Mouse (Mus musculus) liver, postnatal 0 days (tissue): ENCODE data around the gene Arl14. TPM values are rescaled to one million over a fixed set of nuclear protein-coding genes. Genes with fewer than 3 reads are reported as not detected.
"Not testable (repeated sequence)": the region's sequence is repeated elsewhere in the genome, so short reads cannot be mapped to it uniquely, and the experiment has no call there.

Experiments used
- ATAC-seq: fragments of 200-750 bp; cut with Nextera tagmentation; 2 replicates; pipeline ENCODE4 v1.8.0; 2017; ENCODE audit warnings: mild to moderate bottlenecking, moderate library complexity
- DNase-seq: peaks from one replicate; pipeline ENCODE4 v3.0.0-alpha.2; 2016
- H3K27ac ChIP-seq: fragments of 300-500 bp; sonication (generic); 2 replicates; pipeline ENCODE4 v1.5.1; 2014; ENCODE audit warnings: antibody characterized with exemption, moderate library complexity, mild to moderate bottlenecking, low read depth
- H3K27me3 ChIP-seq: fragments of 300-500 bp; sonication (generic); 2 replicates; pipeline ENCODE4 v1.6.1; 2014; ENCODE audit warnings: low read length, control low read depth, mixed read lengths; ENCODE audit not compliant: insufficient read depth
- H3K36me3 ChIP-seq: fragments of 300-500 bp; sonication (generic); replicated peaks from 2 replicates; pipeline ENCODE4 v1.6.1; 2014; ENCODE audit warnings: mild to moderate bottlenecking, control low read depth, low read length, moderate library complexity, mixed read lengths; ENCODE audit not compliant: insufficient read depth
- H3K4me1 ChIP-seq: fragments of 300-500 bp; sonication (generic); 2 replicates; pipeline ENCODE4 v1.6.1; 2014; ENCODE audit warnings: antibody characterized with exemption, mild to moderate bottlenecking, control low read depth; ENCODE audit not compliant: insufficient read depth
- H3K4me2 ChIP-seq: fragments of 300-500 bp; sonication (generic); 2 replicates; pipeline ENCODE4 v1.6.1; 2014; ENCODE audit warnings: low read depth, mild to moderate bottlenecking, low read length, moderate library complexity, mixed read lengths
- H3K4me3 ChIP-seq: fragments of 300-500 bp; sonication (generic); 2 replicates; pipeline ENCODE4 v1.5.1; 2014; ENCODE audit warnings: low read depth, low read length
- H3K9ac ChIP-seq: fragments of 300-500 bp; sonication (generic); replicated peaks from 2 replicates; pipeline ENCODE4 v1.6.1; 2014; ENCODE audit warnings: mild to moderate bottlenecking, moderate library complexity
- H3K9me3 ChIP-seq: fragments of 300-500 bp; sonication (generic); 2 replicates; pipeline ENCODE4 v1.6.1; 2016; ENCODE audit warnings: mild to moderate bottlenecking, control low read depth, low read length, mixed read lengths
- CTCF ChIP-seq: sonication (generic); IDR thresholded peaks from 2 replicates; pipeline ENCODE4 v1.5.1; 2016; ENCODE audit warnings: antibody characterized with exemption, low read depth
- EP300 ChIP-seq: IDR thresholded peaks from 2 replicates; pipeline ENCODE4 v1.6.1; 2016; ENCODE audit warnings: antibody characterized with exemption, low read depth, mild to moderate bottlenecking
- WGBS: fragments of 180-500 bp; shearing (Covaris S2); extraction: QIAGEN DNeasy Blood & Tissue Kit; methylation state at CpG from one replicate; pipeline ENCODE4 v1.1.7; 2014; ENCODE audit not compliant: insufficient replicate concordance; 5-methylcytosine and 5-hydroxymethylcytosine counted together
- polyA plus RNA-seq: library from polyadenylated mRNA; unstranded; fragments of >200 nt; fragmentation: Nextera tagmentation; extraction: Ambion mirVana; gene quantifications from 2 replicates; pipeline ENCODE4 v1.2.1, GENCODE M21; 2015

Arl14 gene
- polyA plus RNA-seq, 1 experiment from 2014 or later, result not detected

GRCm38 (mm10) chr3:69223666-69224065, 1.4 kb downstream of the Arl14 start:
- no peaks in the 10 kb centered on the region for H3K4me1 ChIP-seq
- H3K4me3 ChIP-seq, result no peak overlapping the region
- no peak overlapping the region for H3K4me2 ChIP-seq
- no peak overlapping the region for H3K27ac ChIP-seq
- no peak overlapping the region for H3K9ac ChIP-seq
- no peaks in the 10 kb centered on the region for H3K27me3 ChIP-seq
- H3K9me3 ChIP-seq, result no peaks in the 10 kb centered on the region
- 42% methylated on average over 8 of the region's 8 CpGs for WGBS
- DNase-seq (no peak), ATAC-seq (no peak)
- TF ChIP-seq EP300 (no peak), CTCF (no peak)
- no peaks in the 10 kb centered on the region for H3K36me3 ChIP-seq

GRCm38 (mm10) chr3:69225019-69225418, 2.8 kb downstream of the Arl14 start:
- no peak for ATAC-seq
- TF ChIP-seq CTCF (no peak), EP300 (no peak)
- H3K27me3 ChIP-seq, result no peaks in the 10 kb centered on the region

DNA sequence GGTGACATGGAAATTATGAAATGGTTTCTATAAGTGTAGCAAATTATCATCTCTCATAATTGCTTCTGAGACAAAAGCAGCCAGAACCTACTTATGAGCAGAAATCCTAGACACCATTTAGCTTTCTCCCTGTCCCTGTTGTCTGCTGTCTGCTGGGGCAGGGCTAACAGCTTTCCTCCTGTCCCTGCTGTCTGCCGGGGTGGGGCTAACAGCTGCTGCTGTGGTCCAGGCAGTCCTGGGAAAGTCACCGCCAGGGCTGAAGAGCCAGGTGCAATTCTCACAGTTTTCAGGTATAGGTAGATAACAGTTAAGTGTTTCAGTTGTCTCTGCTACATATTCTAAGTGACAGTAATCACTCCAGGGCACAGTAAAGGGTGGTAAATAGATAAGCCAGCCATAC, 4.3 kb downstream of the Arl14 start:
- H3K9me3 ChIP-seq, result no peaks in the 10 kb centered on the region
- ATAC-seq (no peak), DNase-seq (no peak)
- H3K4me3 ChIP-seq, result no peak overlapping the region
- no peak overlapping the region for H3K9ac ChIP-seq
- TF ChIP-seq EP300 (no peak), CTCF (no peak)
- H3K4me1 ChIP-seq, result no peaks in the 10 kb centered on the region
- no peaks in the 10 kb centered on the region for H3K36me3 ChIP-seq
- no peak overlapping the region for H3K4me2 ChIP-seq
- no peaks in the 10 kb centered on the region for H3K27me3 ChIP-seq
- H3K27ac ChIP-seq, result no peak overlapping the region
- 53% methylated on average over 2 of the region's 2 CpGs for WGBS

More at GRCm38 (mm10) chr3:69225019-69225418, 2.8 kb downstream of the Arl14 start:
- Histone ChIP-seq H3K9ac (no peak overlapping the region), H3K27ac (no peak overlapping the region), H3K9me3 (no peaks in the 10 kb centered on the region), H3K4me1 (no peaks in the 10 kb centered on the region), H3K36me3 (no peaks in the 10 kb centered on the region), H3K4me2 (no peak overlapping the region), H3K4me3 (no peak overlapping the region)
- no peak for DNase-seq

- no peak for TF ChIP-seq CTCF
- no peak for TF ChIP-seq EP300
- H3K4me1 ChIP-seq, result no peaks in the 10 kb centered on the region
- H3K9ac ChIP-seq, result no peak overlapping the region
- H3K9me3 ChIP-seq, result no peaks in the 10 kb centered on the region
- 35% methylated on average over 1 of the region's 1 CpGs for WGBS
- ATAC-seq (no peak), DNase-seq (no peak)
- H3K27ac ChIP-seq, result no peak overlapping the region
- H3K36me3 ChIP-seq, result no peaks in the 10 kb centered on the region
- H3K4me3 ChIP-seq, result no peak overlapping the region
- no peak overlapping the region for H3K4me2 ChIP-seq
- H3K27me3 ChIP-seq, result no peaks in the 10 kb centered on the region
These were observed 5.8 kb downstream of the Arl14 start for GRCm38 (mm10) chr3:69228002-69228401.

DNA sequence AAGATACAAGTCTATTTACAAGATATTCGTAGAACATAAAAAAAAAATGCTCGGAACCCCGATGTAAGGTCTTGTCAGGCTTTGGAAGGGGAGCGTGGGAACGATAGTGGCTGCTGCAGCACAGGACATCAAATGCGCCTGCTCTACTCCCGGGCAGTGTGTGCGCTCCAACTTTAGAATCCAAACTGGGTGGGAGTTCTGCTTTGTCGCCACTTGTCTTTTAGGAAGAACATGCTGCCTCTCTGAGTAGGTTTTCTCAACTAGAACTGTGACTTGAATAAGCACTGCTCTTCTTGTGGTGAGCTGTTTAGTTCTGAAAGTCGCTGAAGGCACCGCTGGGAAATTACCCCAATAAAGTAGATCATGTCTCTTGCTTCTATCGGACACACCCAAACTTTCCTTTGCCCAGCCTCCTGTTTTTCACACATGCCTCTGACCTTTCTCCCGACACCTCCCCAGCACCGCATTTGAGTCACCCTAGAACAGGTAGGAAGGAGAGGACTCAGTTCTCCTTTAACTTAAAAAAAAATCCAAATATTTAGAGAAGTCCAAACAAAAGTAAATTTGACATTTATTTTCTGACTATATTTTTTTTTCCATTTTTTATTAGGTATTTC, 9.4 kb downstream of the Arl14 start:
- ATAC-seq (no peak), DNase-seq (no peak)
- H3K27me3 ChIP-seq, result no peaks in the 10 kb centered on the region
- H3K4me1 ChIP-seq, result no peaks in the 10 kb centered on the region
- H3K4me2 ChIP-seq, result no peak overlapping the region
- no peak overlapping the region for H3K4me3 ChIP-seq
- no peaks in the 10 kb centered on the region for H3K36me3 ChIP-seq
- no peak overlapping the region for H3K27ac ChIP-seq
- 85% methylated on average over 14 of the region's 14 CpGs for WGBS
- TF ChIP-seq EP300, result no peak
- no peak for TF ChIP-seq CTCF
- H3K9ac ChIP-seq, result no peak overlapping the region
- H3K9me3 ChIP-seq, result no peaks in the 10 kb centered on the region

- DNase-seq, ATAC-seq, H3K27me3 ChIP-seq, H3K4me1 ChIP-seq, H3K9ac ChIP-seq, H3K4me2 ChIP-seq, H3K9me3 ChIP-seq, H3K36me3 ChIP-seq, H3K4me3 ChIP-seq, H3K27ac ChIP-seq: not testable (repeated sequence)
- WGBS, result 86% methylated on average over 10 of the region's 10 CpGs
These were observed 11.5 kb downstream of the Arl14 start for GRCm38 (mm10) chr3:69233552-69234189.

DNA sequence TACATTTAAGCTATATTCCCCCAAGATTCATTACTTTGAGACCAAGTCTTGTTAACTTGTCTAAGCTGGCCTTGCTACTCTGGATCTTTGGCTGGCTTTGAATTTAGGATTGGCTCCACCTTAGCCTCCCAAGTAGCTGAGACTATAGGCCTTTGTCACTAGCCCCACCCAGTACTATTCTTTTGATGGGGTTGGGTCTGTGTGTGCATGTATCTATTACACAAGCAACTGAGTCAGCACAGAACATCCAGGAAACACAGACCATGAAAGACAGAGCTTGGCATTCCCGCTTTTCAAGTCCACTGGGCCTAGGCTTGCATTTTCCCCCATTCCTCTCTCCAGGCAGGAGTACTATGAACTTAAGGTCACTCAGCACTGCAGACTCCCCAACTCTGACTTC, 12.3 kb downstream of the Arl14 start:
- H3K36me3 ChIP-seq, result no peaks in the 10 kb centered on the region
- WGBS, result 79% methylated on average over 1 of the region's 1 CpGs

More for the DNA sequence above, 12.3 kb downstream of the Arl14 start:
- Histone ChIP-seq H3K27ac (no peak overlapping the region), H3K4me3 (no peak overlapping the region), H3K9me3 (no peaks in the 10 kb centered on the region), H3K4me2 (no peak overlapping the region), H3K27me3 (no peaks in the 10 kb centered on the region), H3K9ac (no peak overlapping the region), H3K4me1 (no peaks in the 10 kb centered on the region)
- ATAC-seq (no peak), DNase-seq (no peak)
- TF ChIP-seq EP300, result no peak
- no peak for TF ChIP-seq CTCF
